Mouse (Mus musculus) megakaryocyte, embryonic 14.5 days (primary cell): Measurements from ENCODE around the gene Fam19a2. TPM values are rescaled to one million over a fixed set of nuclear protein-coding genes. Genes with fewer than 3 reads are reported as not detected.
A peak's percentile ranks its signal among the peaks of the same experiment; 100 is the strongest.

ENCODE experiments used
- H3K27me3 ChIP-seq: replicated peaks from 2 replicates; pipeline ENCODE3; 2012; ENCODE audit warnings: inconsistent platforms
- H3K36me3 ChIP-seq: replicated peaks from 2 replicates; pipeline ENCODE3; 2012; ENCODE audit warnings: low read length, inconsistent platforms, mixed read lengths
- H3K4me1 ChIP-seq: 2 replicates; pipeline ENCODE4 v1.6.1; 2012; ENCODE audit warnings: inconsistent platforms
- H3K4me3 ChIP-seq: replicated peaks from 2 replicates; pipeline ENCODE3; 2012; ENCODE audit warnings: moderate library complexity, mild to moderate bottlenecking, inconsistent platforms
- H3K9me3 ChIP-seq: 2 replicates; pipeline ENCODE4 v1.6.1; 2012; ENCODE audit warnings: inconsistent platforms
- FLI1 ChIP-seq: IDR thresholded peaks from 2 replicates; pipeline ENCODE4 v1.6.1; 2012; ENCODE audit warnings: low read length, inconsistent platforms, mixed read lengths
- GATA1 ChIP-seq: IDR thresholded peaks from 3 replicates; pipeline ENCODE4 v1.6.1; 2012; ENCODE audit warnings: mixed read lengths, low read length, inconsistent platforms, borderline replicate concordance
- polyA plus RNA-seq: library from polyadenylated mRNA; stranded (reverse); fragments of >175 nt; gene quantifications from 2 replicates; pipeline ENCODE4 v1.2.3, GENCODE M21; 2012; ENCODE audit warnings: low replicate concordance; ENCODE audit not compliant: insufficient read depth

Fam19a2 gene
- polyA plus RNA-seq, result not detected in 2 replicates

GRCm38 (mm10) chr10:123263876-123264309, at the start of gene Fam19a2:
Gene Fam19a2 (plus strand): TSS chr10:123263996.
- H3K36me3 ChIP-seq, result no peaks in the 10 kb centered on the region
- no peak for TF ChIP-seq FLI1
- no peak for TF ChIP-seq GATA1
- no peaks in the 10 kb centered on the region for H3K9me3 ChIP-seq
- H3K4me3 ChIP-seq, result peak within 1 kb of the TSS; percentile 79
- peaks cover 17% of the 10 kb centered on the region for H3K4me1 ChIP-seq
- H3K27me3 ChIP-seq, result peaks cover 42% of the 10 kb centered on the region

GRCm38 (mm10) chr10:123222785-123223184, 41.0 kb upstream of the Fam19a2 start:
- no peaks in the 10 kb centered on the region for H3K36me3 ChIP-seq
- no peaks in the 10 kb centered on the region for H3K27me3 ChIP-seq
- H3K4me1 ChIP-seq, result no peaks in the 10 kb centered on the region
- H3K4me3 ChIP-seq, result no peak overlapping the region
- no peak for TF ChIP-seq FLI1
- TF ChIP-seq GATA1, result no peak
- peaks cover 5% of the 10 kb centered on the region; the same call in 1 of the 2 replicates for H3K9me3 ChIP-seq

GRCm38 (mm10) chr10:123229420-123229819, 34.4 kb upstream of the Fam19a2 start:
- peaks cover 5% of the 10 kb centered on the region; the same call in 1 of the 2 replicates for H3K9me3 ChIP-seq

GRCm38 (mm10) chr10:123248063-123248462, 15.7 kb upstream of the Fam19a2 start:
- no peak for TF ChIP-seq FLI1
- TF ChIP-seq GATA1, result no peak
- no peaks in the 10 kb centered on the region for H3K4me1 ChIP-seq
- H3K27me3 ChIP-seq, result no peaks in the 10 kb centered on the region
- H3K36me3 ChIP-seq, result no peaks in the 10 kb centered on the region
- H3K4me3 ChIP-seq, result no peak overlapping the region
- no peaks in the 10 kb centered on the region for H3K9me3 ChIP-seq

More at GRCm38 (mm10) chr10:123229420-123229819, 34.4 kb upstream of the Fam19a2 start:
- no peaks in the 10 kb centered on the region for H3K27me3 ChIP-seq
- no peaks in the 10 kb centered on the region for H3K36me3 ChIP-seq
- H3K4me1 ChIP-seq, result no peaks in the 10 kb centered on the region
- no peak overlapping the region for H3K4me3 ChIP-seq
- TF ChIP-seq GATA1 (no peak), FLI1 (no peak)

GRCm38 (mm10) chr10:123251904-123252303, 11.9 kb upstream of the Fam19a2 start:
- no peaks in the 10 kb centered on the region for H3K9me3 ChIP-seq
- H3K4me1 ChIP-seq, result no peaks in the 10 kb centered on the region
- TF ChIP-seq GATA1 (no peak), FLI1 (no peak)
- H3K36me3 ChIP-seq, result no peaks in the 10 kb centered on the region
- no peak overlapping the region for H3K4me3 ChIP-seq
- no peaks in the 10 kb centered on the region for H3K27me3 ChIP-seq

GRCm38 (mm10) chr10:123254299-123254698, 9.5 kb upstream of the Fam19a2 start:
- Histone ChIP-seq H3K36me3 (no peaks in the 10 kb centered on the region), H3K9me3 (no peaks in the 10 kb centered on the region), H3K4me3 (no peak overlapping the region), H3K4me1 (no peaks in the 10 kb centered on the region), H3K27me3 (peaks cover 3% of the 10 kb centered on the region)
- TF ChIP-seq FLI1, result no peak
- TF ChIP-seq GATA1, result no peak

- H3K4me3 ChIP-seq, result no peak overlapping the region
These were observed 8.0 kb upstream of the Fam19a2 start for GRCm38 (mm10) chr10:123255674-123256348.

GRCm38 (mm10) chr10:123264461-123265191, 830 bp downstream of the Fam19a2 start:
- peak overlapping the region; percentile 79 for H3K4me3 ChIP-seq
- H3K36me3 ChIP-seq, result no peaks in the 10 kb centered on the region
- peaks cover 39% of the 10 kb centered on the region for H3K27me3 ChIP-seq
- no peak for TF ChIP-seq GATA1
- H3K4me1 ChIP-seq, result peaks cover 17% of the 10 kb centered on the region
- H3K9me3 ChIP-seq, result no peaks in the 10 kb centered on the region

More at GRCm38 (mm10) chr10:123255674-123256348, 8.0 kb upstream of the Fam19a2 start:
- Histone ChIP-seq H3K9me3 (no peaks in the 10 kb centered on the region), H3K4me1 (no peaks in the 10 kb centered on the region), H3K27me3 (peaks cover 4% of the 10 kb centered on the region), H3K36me3 (no peaks in the 10 kb centered on the region)
- TF ChIP-seq GATA1 (no peak), FLI1 (no peak)

GRCm38 (mm10) chr10:123265241-123265790, 1.5 kb downstream of the Fam19a2 start:
- H3K4me3 ChIP-seq, result peak overlapping the region; percentile 56
- TF ChIP-seq FLI1 (no peak), GATA1 (no peak)
- H3K36me3 ChIP-seq, result no peaks in the 10 kb centered on the region
- peaks cover 17% of the 10 kb centered on the region for H3K4me1 ChIP-seq
- H3K9me3 ChIP-seq, result no peaks in the 10 kb centered on the region
- H3K27me3 ChIP-seq, result peaks cover 39% of the 10 kb centered on the region

GRCm38 (mm10) chr10:123268568-123268967, 4.8 kb downstream of the Fam19a2 start:
- Histone ChIP-seq H3K4me3 (no peak overlapping the region), H3K9me3 (no peaks in the 10 kb centered on the region), H3K27me3 (peaks cover 39% of the 10 kb centered on the region), H3K4me1 (peaks cover 17% of the 10 kb centered on the region), H3K36me3 (no peaks in the 10 kb centered on the region)
- TF ChIP-seq GATA1 (no peak), FLI1 (no peak)
